Mouse (Mus musculus) thymus, adult 2 months (tissue): ENCODE measurements around the gene Klhl7.
"Not testable (repeated sequence)": the region's sequence is repeated elsewhere in the genome, so short reads cannot be mapped to it uniquely, and the experiment has no call there.

Experiments
- CTCF ChIP-seq: fragments of 200-500 bp; IDR thresholded peaks from 2 replicates; pipeline ENCODE4 v1.5.1; 2012; ENCODE audit warnings: mild to moderate bottlenecking, control low read depth, low read length, moderate library complexity, borderline replicate concordance; ENCODE audit not compliant: control insufficient read depth, poor library complexity, insufficient read depth; ENCODE audit errors: extremely low read depth
- POLR2A ChIP-seq: fragments of 200-500 bp; IDR thresholded peaks from 2 replicates; pipeline ENCODE4 v1.6.1; 2012; ENCODE audit warnings: mild to moderate bottlenecking, low read length, control low read depth, moderate library complexity; ENCODE audit not compliant: control insufficient read depth, poor library complexity, insufficient read depth; ENCODE audit errors: extremely low read depth

DNA sequence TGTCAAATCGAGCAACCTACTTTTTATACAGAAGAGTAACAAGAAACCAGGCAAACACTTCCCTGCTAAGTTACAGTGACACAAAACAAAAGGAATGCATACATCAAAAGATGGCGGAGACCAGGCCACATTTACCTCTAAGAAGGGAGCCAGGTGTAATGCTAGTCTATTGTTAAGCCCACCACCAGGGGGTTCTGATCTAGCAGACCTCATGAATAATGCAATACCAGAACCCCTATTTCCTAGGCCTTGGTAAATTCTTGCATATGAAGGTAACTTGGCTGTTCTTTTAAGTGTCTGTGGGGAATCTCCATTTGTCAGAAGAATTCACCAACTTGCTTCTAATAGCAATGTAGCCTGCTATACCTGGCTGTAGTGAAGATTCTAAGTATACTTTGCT is 2.8 kb downstream of the Klhl7 start:
- TF ChIP-seq POLR2A, CTCF: not testable (repeated sequence)
